Mouse (Mus musculus): ENCODE data around the gene Tmsb15b1. TPM values are rescaled to one million over a fixed set of nuclear protein-coding genes. Genes with fewer than 3 reads are reported as not detected.

Gene Tmsb15b1
- 21.6 TPM for polyA plus RNA-seq (2017; shearing (Covaris generic))

DNA sequence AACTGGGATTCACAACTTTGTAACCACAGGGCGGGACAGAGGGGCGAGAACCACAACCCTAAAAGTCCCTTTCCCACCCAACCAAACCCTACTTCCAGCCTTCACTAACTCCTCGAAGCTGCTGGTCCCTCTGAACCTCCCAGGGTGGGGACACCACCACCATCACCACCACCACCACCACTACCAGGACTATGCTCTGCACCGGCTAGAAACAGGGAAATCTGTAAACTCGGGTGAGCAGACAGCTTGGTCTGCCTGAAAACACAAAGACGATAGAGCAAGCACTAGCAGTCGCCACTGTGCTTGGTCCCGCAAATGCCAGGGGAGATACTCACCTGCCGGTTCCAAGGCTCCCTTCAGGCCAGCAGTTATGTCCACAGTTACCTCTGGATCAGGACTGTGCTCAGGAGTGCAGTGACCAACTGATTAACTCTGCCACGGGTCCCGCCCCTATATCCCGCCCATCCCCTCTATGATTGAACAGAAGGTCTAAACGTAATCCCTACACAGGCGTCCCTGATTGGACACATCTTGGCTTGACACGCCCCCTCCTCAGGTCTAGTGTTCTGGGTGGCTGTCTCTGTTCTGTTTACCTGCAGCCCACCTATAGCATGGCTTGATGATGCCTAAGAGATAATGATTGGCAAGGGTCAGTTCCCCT, at the start of gene Tmsb15b1, which contains the start of gene Tmsb15l:
Gene Tmsb15b1 (minus strand): TSS at position 451 of the 661 bp plus-strand sequence.
Gene Tmsb15l (minus strand): TSS at position 446 of the 661 bp plus-strand sequence.

DNA sequence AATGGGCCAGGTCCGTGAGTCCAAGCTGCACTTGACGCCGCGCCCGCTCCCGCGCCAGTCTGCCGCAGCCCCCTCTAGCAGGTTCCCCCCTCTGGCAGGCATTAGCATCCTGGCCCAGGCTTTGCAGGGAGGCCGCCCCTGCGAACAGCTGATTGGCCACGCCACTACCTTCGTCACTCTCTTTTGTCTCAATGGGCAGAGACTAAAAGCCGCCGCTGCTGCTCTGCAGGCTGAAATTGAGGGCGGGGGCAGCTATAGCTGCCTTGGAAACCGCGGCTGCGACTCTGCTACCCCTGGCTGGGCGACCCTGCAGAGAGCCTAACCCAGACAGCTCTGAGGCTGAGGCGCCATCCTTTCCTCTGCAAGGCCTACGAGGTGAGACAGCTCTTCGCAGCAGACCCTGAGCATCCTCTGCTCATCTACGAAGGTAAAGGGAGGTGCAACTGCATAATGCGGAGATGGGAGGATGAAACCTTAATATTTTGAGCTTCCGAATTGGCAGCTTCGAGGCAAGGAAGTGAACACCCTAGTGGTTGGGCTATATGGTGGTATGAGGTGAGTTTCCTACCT, 16.4 kb upstream of the Tmsb15b1 start, which contains the start of gene Zcchc18:
Gene Zcchc18 (plus strand): TSS at position 178 of the 570 bp plus-strand sequence.

GRCm38 (mm10) chrX:136975397-136975796, 1.3 kb downstream of the Tmsb15b1 start, which contains the start of gene Tmsb15b2:
Tmsb15b2 (minus strand) TSS chrX:136975497.

DNA sequence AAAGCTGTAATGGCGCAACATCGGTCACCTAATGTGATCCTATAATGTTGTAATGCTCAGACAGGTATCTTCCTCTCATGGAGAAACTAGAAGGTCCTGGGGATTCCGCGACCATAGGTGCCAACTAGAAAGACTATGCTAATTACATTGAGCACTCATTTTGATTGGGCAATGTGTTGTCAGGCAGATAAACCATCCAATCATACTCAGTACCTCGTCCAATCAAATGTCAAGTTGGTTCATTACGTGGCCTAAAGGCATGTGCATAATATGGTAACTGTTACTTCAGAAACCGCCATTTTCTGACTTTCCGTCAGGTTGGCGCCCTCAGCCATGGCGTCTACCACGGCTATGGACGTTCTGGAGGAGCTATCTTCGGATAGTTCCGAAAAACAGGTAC, 49.6 kb downstream of the Tmsb15b1 start, which contains the start of gene H2bfm:
Gene H2bfm (plus strand): TSS at position 295 of the 400 bp plus-strand sequence.

Other genes starting within 250 kb of the Tmsb15b1 start
- gene Morf4l2, start 233.2 kb downstream of the Tmsb15b1 start, polyA plus RNA-seq (2017; shearing (Covaris generic)), result 88.5 TPM
- 0.10 TPM for gene Glra4, start 196.7 kb downstream of the Tmsb15b1 start, polyA plus RNA-seq (2017; shearing (Covaris generic))
- gene Plp1, start 154.2 kb downstream of the Tmsb15b1 start, polyA plus RNA-seq (2017; shearing (Covaris generic)), result 2.2 TPM
- gene Rab9b, start 108.1 kb downstream of the Tmsb15b1 start, polyA plus RNA-seq (2017; shearing (Covaris generic)), result not detected
- not detected for gene H2bfm, start 49.5 kb downstream of the Tmsb15b1 start, polyA plus RNA-seq (2017; shearing (Covaris generic))
- gene Tmsb15b2, start 1.4 kb downstream of the Tmsb15b1 start, polyA plus RNA-seq (2017; shearing (Covaris generic)), result 59.4 TPM
- 3.6 TPM for gene Tmsb15l, start within 50 bp of the Tmsb15b1 start, polyA plus RNA-seq (2017; shearing (Covaris generic))
- gene Zcchc18, start 16.3 kb upstream of the Tmsb15b1 start, polyA plus RNA-seq (2017; shearing (Covaris generic)), result 25.2 TPM
- gene Slc25a53, start 61.4 kb upstream of the Tmsb15b1 start, polyA plus RNA-seq (2017; shearing (Covaris generic)), result 12.3 TPM
- 6.3 TPM for gene Fam199x, start 72.7 kb upstream of the Tmsb15b1 start, polyA plus RNA-seq (2017; shearing (Covaris generic))
- gene Esx1, start 145.2 kb upstream of the Tmsb15b1 start, polyA plus RNA-seq (2017; shearing (Covaris generic)), result not detected